Mouse (Mus musculus): ENCODE measurements at regions not wholly inside any gene's neighbourhood (a gene's known extent, or its start where the extent isn't known, plus 50 kb on each side); places are given as distances from the start of the nearest gene placed in this dataset.

- TF ChIP-seq CTCF (conservative IDR thresholded peaks at IDR 0.05; ENCODE audit: low read length) = no peak
- TF ChIP-seq NANOG (IDR thresholded peaks at IDR 0.05; ENCODE audit: borderline replicate concordance, low read length) = no peak
- no peak for TF ChIP-seq POU5F1 (IDR thresholded peaks at IDR 0.05; ENCODE audit: borderline replicate concordance, low read length)
- Histone ChIP-seq H3K4me3 (replicated peaks; ENCODE audit: low read length) (no peak overlapping the region), H3K27me3 (ENCODE audit: insufficient read depth, low read length) (peaks cover 4% of the 10 kb centered on the region; the same call in 1 of the 2 replicates), H3K4me1 (replicated peaks; ENCODE audit: low read depth, low read length) (no peaks in the 10 kb centered on the region), H3K36me3 (ENCODE audit: insufficient read depth, low read length) (no peaks in the 10 kb centered on the region), H3K9me3 (ENCODE audit: low read length) (no peaks in the 10 kb centered on the region)
Measured at GRCm38 (mm10) chr14:76778541-76779399, 222.1 kb upstream of the Serp2 start.

GRCm38 (mm10) chr14:76775387-76775924, 218.8 kb upstream of the Serp2 start:
- Histone ChIP-seq H3K36me3 (ENCODE audit: insufficient read depth, low read length) (no peaks in the 10 kb centered on the region), H3K4me1 (replicated peaks; ENCODE audit: low read depth, low read length) (peaks cover 3% of the 10 kb centered on the region), H3K4me3 (replicated peaks; ENCODE audit: low read length) (no peak overlapping the region), H3K27me3 (ENCODE audit: insufficient read depth, low read length) (peaks cover 4% of the 10 kb centered on the region; the same call in 1 of the 2 replicates), H3K9me3 (ENCODE audit: low read length) (no peaks in the 10 kb centered on the region)
- no peak for TF ChIP-seq CTCF (conservative IDR thresholded peaks at IDR 0.05; ENCODE audit: low read length)
- TF ChIP-seq POU5F1 (IDR thresholded peaks at IDR 0.05; ENCODE audit: borderline replicate concordance, low read length) = no peak
- no peak for TF ChIP-seq NANOG (IDR thresholded peaks at IDR 0.05; ENCODE audit: borderline replicate concordance, low read length)

GRCm38 (mm10) chr14:76772781-76773438, 216.2 kb upstream of the Serp2 start:
- H3K27me3 ChIP-seq (ENCODE audit: insufficient read depth, low read length) = no peaks in the 10 kb centered on the region
- peaks cover 15% of the 10 kb centered on the region for H3K4me1 ChIP-seq (replicated peaks; ENCODE audit: low read depth, low read length)
- no peaks in the 10 kb centered on the region for H3K36me3 ChIP-seq (ENCODE audit: insufficient read depth, low read length)
- no peak overlapping the region for H3K4me3 ChIP-seq (replicated peaks; ENCODE audit: low read length)
- no peak for TF ChIP-seq POU5F1 (IDR thresholded peaks at IDR 0.05; ENCODE audit: borderline replicate concordance, low read length)
- TF ChIP-seq NANOG (IDR thresholded peaks at IDR 0.05; ENCODE audit: borderline replicate concordance, low read length) = no peak
- TF ChIP-seq CTCF (conservative IDR thresholded peaks at IDR 0.05; ENCODE audit: low read length) = no peak
- no peaks in the 10 kb centered on the region for H3K9me3 ChIP-seq (ENCODE audit: low read length)

- H3K9me3 ChIP-seq (ENCODE audit: low read length) = no peaks in the 10 kb centered on the region
- TF ChIP-seq POU5F1 (IDR thresholded peaks at IDR 0.05; ENCODE audit: borderline replicate concordance, low read length) (no peak), NANOG (IDR thresholded peaks at IDR 0.05; ENCODE audit: borderline replicate concordance, low read length) (no peak), CTCF (conservative IDR thresholded peaks at IDR 0.05; ENCODE audit: low read length) (no peak)
- no peaks in the 10 kb centered on the region for H3K36me3 ChIP-seq (ENCODE audit: insufficient read depth, low read length)
- peaks cover 39% of the 10 kb centered on the region for H3K4me1 ChIP-seq (replicated peaks; ENCODE audit: low read depth, low read length)
- H3K4me3 ChIP-seq (replicated peaks; ENCODE audit: low read length) = no peak overlapping the region
- H3K27me3 ChIP-seq (ENCODE audit: insufficient read depth, low read length) = peaks cover 8% of the 10 kb centered on the region
Measured at GRCm38 (mm10) chr14:76770106-76770505, 213.4 kb upstream of the Serp2 start.

- Histone ChIP-seq H3K4me3 (replicated peaks; ENCODE audit: low read length) (no peak overlapping the region), H3K4me1 (replicated peaks; ENCODE audit: low read depth, low read length) (peaks cover 66% of the 10 kb centered on the region)
- TF ChIP-seq NANOG (IDR thresholded peaks at IDR 0.05; ENCODE audit: borderline replicate concordance, low read length) (no peak), CTCF (conservative IDR thresholded peaks at IDR 0.05; ENCODE audit: low read length) (no peak), POU5F1 (IDR thresholded peaks at IDR 0.05; ENCODE audit: borderline replicate concordance, low read length) (no peak)
Measured at GRCm38 (mm10) chr14:76767301-76767700, 210.6 kb upstream of the Serp2 start.

GRCm38 (mm10) chr14:76766186-76766713, 209.6 kb upstream of the Serp2 start:
- Histone ChIP-seq H3K4me1 (replicated peaks; ENCODE audit: low read depth, low read length) (peaks cover 65% of the 10 kb centered on the region), H3K27me3 (ENCODE audit: insufficient read depth, low read length) (peaks cover 30% of the 10 kb centered on the region)
- no peak for TF ChIP-seq NANOG (IDR thresholded peaks at IDR 0.05; ENCODE audit: borderline replicate concordance, low read length)
- TF ChIP-seq CTCF (conservative IDR thresholded peaks at IDR 0.05; ENCODE audit: low read length) = no peak
- no peak for TF ChIP-seq POU5F1 (IDR thresholded peaks at IDR 0.05; ENCODE audit: borderline replicate concordance, low read length)

More at GRCm38 (mm10) chr14:76767301-76767700, 210.6 kb upstream of the Serp2 start:
- no peaks in the 10 kb centered on the region for H3K9me3 ChIP-seq (ENCODE audit: low read length)
- H3K27me3 ChIP-seq (ENCODE audit: insufficient read depth, low read length) = peaks cover 20% of the 10 kb centered on the region
- no peaks in the 10 kb centered on the region for H3K36me3 ChIP-seq (ENCODE audit: insufficient read depth, low read length)

GRCm38 (mm10) chr14:76765094-76765504, 208.4 kb upstream of the Serp2 start:
- Histone ChIP-seq H3K36me3 (ENCODE audit: insufficient read depth, low read length) (no peaks in the 10 kb centered on the region), H3K9me3 (ENCODE audit: low read length) (no peaks in the 10 kb centered on the region), H3K4me1 (replicated peaks; ENCODE audit: low read depth, low read length) (peaks cover 61% of the 10 kb centered on the region), H3K27me3 (ENCODE audit: insufficient read depth, low read length) (peaks cover 37% of the 10 kb centered on the region), H3K4me3 (replicated peaks; ENCODE audit: low read length) (no peak overlapping the region)
- no peak for TF ChIP-seq CTCF (conservative IDR thresholded peaks at IDR 0.05; ENCODE audit: low read length)

More at GRCm38 (mm10) chr14:76766186-76766713, 209.6 kb upstream of the Serp2 start:
- Histone ChIP-seq H3K36me3 (ENCODE audit: insufficient read depth, low read length) (no peaks in the 10 kb centered on the region), H3K4me3 (replicated peaks; ENCODE audit: low read length) (no peak overlapping the region), H3K9me3 (ENCODE audit: low read length) (no peaks in the 10 kb centered on the region)

GRCm38 (mm10) chr14:76764390-76764796, 207.7 kb upstream of the Serp2 start:
- Histone ChIP-seq H3K4me1 (replicated peaks; ENCODE audit: low read depth, low read length) (peaks cover 58% of the 10 kb centered on the region), H3K4me3 (replicated peaks; ENCODE audit: low read length) (no peak overlapping the region; the same call in 1 of the 2 replicates), H3K36me3 (ENCODE audit: insufficient read depth, low read length) (no peaks in the 10 kb centered on the region), H3K9me3 (ENCODE audit: low read length) (no peaks in the 10 kb centered on the region), H3K27me3 (ENCODE audit: insufficient read depth, low read length) (peaks cover 37% of the 10 kb centered on the region)
- TF ChIP-seq POU5F1 (IDR thresholded peaks at IDR 0.05; ENCODE audit: borderline replicate concordance, low read length) (no peak), CTCF (conservative IDR thresholded peaks at IDR 0.05; ENCODE audit: low read length) (no peak), NANOG (IDR thresholded peaks at IDR 0.05; ENCODE audit: borderline replicate concordance, low read length) (no peak)

All from E14TG2a.4 (cell line).